Mouse (Mus musculus) embryonic facial prominence, embryonic 13.5 days (tissue): Measurements from ENCODE around the gene Thegl. TPM values are rescaled to one million over a fixed set of nuclear protein-coding genes. Genes with fewer than 3 reads are reported as not detected.

Experiments used
- polyA plus RNA-seq: library from polyadenylated mRNA; unstranded; fragments of >200 nt; fragmentation: Nextera tagmentation; extraction: Ambion mirVana; gene quantifications from 2 replicates; pipeline ENCODE4 v1.2.1, GENCODE M21; 2015

The Thegl gene
- polyA plus RNA-seq, 1 experiment from 2014 or later: 0.11 TPM

Other genes starting within 250 kb of the Thegl start
- 21.4 and 26.0 TPM in 2 replicates for gene Aasdh, start 110.5 kb upstream of the Thegl start, polyA plus RNA-seq
- gene Paics, start 64.7 kb upstream of the Thegl start, polyA plus RNA-seq: 279 and 283 TPM in 2 replicates
- gene Ppat, start 64.4 kb upstream of the Thegl start, polyA plus RNA-seq: 22.8 and 23.2 TPM in 2 replicates
- 99.7 and 107 TPM in 2 replicates for gene Srp72, start 41.3 kb upstream of the Thegl start, polyA plus RNA-seq
- not detected in 2 replicates for gene Arl9, start 12.0 kb upstream of the Thegl start, polyA plus RNA-seq
- gene Hopx, start 99.1 kb downstream of the Thegl start, polyA plus RNA-seq: 0.29 and 0.30 TPM in 2 replicates
- gene Spink2, start 195.4 kb downstream of the Thegl start, polyA plus RNA-seq: 0.72 and 0.91 TPM in 2 replicates
- gene Rest, start 249.5 kb downstream of the Thegl start, polyA plus RNA-seq: 55.9 and 57.5 TPM in 2 replicates